Mouse (Mus musculus) left cerebral cortex, adult 9 months (tissue): ENCODE measurements around the gene Lrrc8b.

Experiments
- DNase-seq, 2 experiments: peaks; one replicate each; pipeline ENCODE4 v3.0.0; 2022; ENCODE audit warnings: low spot score in 2 of 2

The Lrrc8b gene

GRCm38 (mm10) chr5:105418851-105419250 is 3.3 kb downstream of the Lrrc8b start:
- DNase-seq = no peak

DNA sequence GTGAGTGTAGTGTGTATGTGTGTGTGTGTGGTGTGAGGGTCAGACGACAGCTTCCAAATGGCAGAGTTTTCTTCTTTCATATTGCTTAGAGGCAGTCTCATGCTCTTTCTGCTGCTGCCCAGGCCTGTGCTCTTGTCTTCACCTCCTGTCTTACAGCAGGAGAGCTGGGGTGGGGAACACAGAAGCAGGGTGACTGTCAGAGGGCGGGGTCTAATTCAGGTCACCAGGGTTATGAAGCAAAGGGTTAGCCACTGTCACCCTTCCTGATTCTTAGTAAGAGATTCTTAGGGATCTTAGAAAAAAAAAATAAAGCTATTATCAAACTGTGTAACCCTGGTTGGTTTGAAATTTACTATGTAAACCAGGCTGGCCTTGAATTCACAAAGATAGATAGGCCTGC is 10.0 kb downstream of the Lrrc8b start:
- no peak for DNase-seq

- no peak for DNase-seq
Observed at GRCm38 (mm10) chr5:105427326-105427725, 11.8 kb downstream of the Lrrc8b start.

GRCm38 (mm10) chr5:105428265-105428974 is 12.8 kb downstream of the Lrrc8b start:
- DNase-seq = no peak

DNA sequence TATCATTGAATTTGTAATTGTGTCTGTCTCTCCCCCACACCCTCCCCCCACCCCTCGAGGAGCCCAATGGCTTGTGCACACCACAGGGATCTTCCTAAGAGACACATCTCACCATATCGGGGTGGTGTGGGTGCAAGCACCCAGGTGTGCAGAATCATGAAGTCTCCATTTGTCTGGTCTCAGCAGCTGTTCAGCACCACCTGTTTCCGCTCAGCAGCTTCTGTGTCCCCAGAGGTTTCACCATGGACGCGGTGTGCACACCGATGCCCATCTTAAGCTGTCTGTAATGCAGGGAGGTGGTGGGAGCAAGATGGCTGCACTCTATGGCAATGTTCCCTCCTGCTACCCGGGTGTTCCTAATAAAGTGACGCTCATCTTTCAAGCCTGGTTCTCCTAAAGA is 14.6 kb downstream of the Lrrc8b start:
- DNase-seq = no peak

DNA sequence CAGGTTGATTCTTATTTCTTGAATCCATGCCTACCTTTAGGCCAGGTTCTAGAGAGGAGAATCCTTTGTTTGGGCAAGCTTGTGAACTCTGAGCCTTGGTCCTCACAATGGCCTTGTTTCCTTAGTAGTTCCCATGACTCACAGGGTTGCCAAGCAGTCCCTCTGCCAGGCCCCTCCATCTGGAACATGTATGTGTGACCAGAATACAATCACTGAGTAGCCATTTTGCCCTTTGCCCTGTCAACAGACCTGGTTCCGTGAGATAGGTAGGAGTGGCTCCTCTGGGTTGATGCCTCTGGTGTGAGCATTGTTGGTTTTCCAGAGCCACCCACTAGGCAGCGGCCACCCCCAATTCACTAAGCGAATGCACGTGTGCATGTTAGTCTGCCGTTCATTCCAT is 24.0 kb downstream of the Lrrc8b start:
- DNase-seq = no peak

DNA sequence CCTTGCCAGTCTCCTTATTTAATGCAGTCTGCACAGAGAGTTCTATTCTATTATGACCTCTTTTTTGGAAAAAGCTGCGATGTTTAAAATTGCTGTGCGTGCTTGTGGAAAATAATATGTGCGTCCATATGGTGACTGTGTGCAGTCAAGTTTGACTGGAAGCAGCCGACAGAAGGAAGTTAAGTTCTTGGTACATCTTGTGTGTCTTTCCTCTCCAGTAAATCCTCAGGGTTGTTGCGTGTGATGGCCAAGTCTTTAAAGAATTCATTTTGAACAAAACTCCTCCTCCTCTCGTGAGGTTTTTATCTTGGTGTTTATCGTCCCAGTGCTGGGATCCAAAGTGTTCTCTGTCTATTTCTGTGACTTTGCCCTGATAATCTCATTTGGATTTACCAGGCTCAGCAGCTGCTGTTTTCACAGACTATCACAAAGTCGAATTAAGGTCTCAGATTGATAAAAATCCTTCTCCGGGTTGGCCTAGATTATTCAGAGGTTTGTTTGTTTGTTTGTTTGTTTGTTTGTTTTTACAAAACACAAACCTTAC is 25.5 kb downstream of the Lrrc8b start:
- DNase-seq = no peak

DNA sequence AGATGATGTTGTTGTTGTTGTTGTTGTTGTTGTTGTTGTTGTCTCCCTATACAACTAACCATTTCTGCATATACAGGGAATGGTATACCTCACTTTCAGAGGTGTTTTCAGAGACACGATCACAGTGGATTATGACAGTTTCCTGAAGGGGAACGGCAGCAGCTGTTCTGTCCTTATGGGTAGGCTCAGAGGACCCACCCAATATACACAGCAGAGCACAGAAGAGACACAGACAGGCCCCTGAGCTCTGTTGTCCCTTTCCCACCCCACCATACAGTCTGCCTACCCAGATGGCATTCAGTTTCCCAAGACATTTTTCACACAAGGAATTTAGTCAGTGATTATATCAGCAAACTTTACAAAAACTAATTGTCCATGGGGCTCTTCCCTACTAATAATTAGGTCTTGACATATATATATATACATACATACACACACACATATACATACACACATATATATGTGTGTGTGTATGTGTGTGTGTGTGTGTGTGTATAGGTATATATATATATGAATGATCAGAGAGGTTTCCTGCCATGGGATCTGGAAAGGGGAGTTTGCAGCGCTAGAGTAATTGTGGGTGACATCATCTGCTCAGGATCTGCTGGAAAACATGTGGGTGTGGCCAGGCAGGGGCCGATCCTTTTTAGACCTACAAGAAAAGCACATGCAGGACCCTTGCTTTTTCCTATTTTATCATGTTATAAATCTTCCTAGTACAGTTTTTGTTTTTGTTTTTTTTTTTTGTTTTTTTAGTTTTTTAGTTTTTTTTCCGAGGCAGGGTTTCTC is 26.8 kb downstream of the Lrrc8b start:
- no peak for DNase-seq

GRCm38 (mm10) chr5:105443057-105443815 is 27.7 kb downstream of the Lrrc8b start:
- DNase-seq = no peak

GRCm38 (mm10) chr5:105445686-105446085 is 30.1 kb downstream of the Lrrc8b start:
- DNase-seq = no peak

DNA sequence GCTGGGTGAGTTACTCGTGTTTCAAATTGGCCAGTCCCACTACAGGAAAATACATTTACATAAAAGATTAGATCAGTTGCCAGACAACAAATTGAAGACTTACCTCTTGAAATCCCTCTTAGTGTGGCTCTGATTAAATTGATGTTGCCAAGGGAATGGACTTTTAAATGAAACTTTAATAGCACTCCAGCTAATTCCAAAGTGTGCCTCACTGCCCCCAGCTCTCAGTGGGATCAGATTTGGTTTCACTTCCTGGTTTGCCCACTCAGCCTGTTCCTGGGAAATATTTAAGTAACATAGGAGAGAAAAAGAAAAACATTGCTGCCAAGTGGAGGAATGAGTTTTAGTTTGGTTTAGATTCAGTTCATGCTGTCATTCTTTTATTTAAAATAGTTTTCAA is 38.5 kb downstream of the Lrrc8b start:
- DNase-seq = no peak

- no peak for DNase-seq
Observed at GRCm38 (mm10) chr5:105459077-105459476, 43.5 kb downstream of the Lrrc8b start.

GRCm38 (mm10) chr5:105460551-105460950 is 45.0 kb downstream of the Lrrc8b start:
- no peak for DNase-seq

- DNase-seq = no peak
Observed at GRCm38 (mm10) chr5:105461076-105461475, 45.5 kb downstream of the Lrrc8b start.

DNA sequence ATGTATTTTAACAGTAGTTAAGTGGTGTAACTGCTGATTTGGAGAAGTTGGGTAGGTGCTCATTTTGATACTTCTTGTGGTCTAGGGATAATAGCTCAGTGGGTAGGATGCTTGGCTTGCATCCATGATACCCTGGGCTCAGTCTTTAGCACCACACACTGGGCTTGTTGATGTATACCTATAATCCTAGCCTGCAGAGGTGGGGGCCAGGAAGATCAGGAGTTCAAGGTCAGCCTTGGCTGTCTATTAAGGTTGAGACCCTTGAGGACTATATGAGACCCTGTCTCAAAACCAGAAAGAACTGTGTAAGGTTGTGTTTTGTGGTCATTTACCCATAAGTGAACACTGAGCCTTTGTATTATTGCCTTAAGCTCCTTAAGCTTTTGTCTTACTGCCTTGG is 49.1 kb downstream of the Lrrc8b start:
- DNase-seq = no peak

DNA sequence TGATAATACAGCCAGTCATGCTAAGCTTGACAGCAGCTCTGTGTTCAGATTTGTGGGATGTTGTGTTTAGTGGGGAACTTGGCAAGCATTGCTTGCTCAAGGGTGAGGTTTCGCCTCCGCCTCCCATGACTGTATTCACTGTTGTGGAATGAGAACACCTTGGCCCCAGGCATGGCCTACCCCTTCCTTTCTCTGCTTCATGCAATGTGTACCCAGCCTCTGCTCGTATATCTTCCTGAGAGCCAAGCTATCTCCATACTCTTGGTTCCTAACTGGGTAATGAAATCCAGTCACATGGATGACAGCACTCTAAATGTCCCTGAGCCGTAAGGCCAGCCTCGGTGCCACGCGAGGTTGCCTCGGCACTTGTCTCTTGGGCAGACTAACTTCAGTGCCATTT is 50.0 kb downstream of the Lrrc8b start:
- no peak for DNase-seq

DNA sequence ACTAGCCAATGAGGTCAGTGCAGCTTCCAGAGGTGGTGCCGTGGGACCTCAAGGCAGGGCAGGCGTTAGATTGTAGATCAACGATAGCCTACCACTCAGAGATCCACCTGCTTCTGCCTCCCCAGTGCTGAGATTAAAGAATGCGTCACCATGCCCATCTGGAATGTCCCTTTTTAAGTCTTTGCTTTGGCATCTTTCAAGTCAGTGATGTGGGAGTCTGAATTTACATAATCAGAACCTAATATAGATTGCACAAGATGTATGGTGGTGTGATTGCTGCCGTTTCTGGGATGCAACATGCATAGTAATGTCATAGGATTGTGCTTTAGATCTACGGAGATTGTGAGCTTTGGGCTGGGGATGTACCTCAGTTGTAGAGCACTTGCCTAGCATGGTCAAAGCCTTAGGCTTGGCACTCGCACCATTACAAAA is 50.9 kb downstream of the Lrrc8b start:
- peak; percentile 59 to 81 for DNase-seq

GRCm38 (mm10) chr5:105467271-105467670 is 51.7 kb downstream of the Lrrc8b start:
- DNase-seq = peak; percentile 65 to 77

DNA sequence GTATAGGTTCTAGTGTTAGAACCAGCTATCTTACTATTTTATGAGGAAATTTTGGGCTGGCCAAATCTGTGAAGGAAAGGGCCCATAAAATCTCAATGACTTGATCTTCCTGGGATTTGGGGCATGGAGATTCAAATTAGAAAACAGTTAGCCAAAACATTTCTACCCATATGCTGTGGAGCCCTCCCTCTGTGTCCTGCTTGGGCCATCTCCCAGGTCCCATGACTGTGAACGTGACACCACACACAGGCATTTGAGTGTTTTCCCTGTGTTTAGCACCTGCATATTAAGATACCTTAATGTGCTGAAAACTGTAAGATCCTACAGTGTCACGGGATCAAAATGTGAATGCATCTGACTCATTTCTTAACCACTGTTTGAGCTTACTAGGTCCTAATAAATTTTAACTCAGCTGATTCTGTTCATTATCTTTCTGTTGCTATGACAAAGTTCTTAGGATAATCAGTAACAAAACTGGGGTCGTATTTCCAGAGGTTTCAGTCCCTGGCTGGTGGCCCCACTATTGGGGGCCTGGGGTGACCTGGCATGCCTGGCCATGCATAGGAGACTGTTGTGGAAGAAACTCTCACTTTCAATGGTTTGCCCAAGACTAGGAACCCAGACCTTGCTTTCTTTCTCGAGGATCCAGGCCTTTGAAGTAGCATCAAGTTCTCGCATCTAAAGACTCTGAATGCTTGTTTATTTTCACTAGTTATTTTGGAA is 57.6 kb downstream of the Lrrc8b start:
- DNase-seq = no peak

GRCm38 (mm10) chr5:105477527-105477926 is 62.0 kb downstream of the Lrrc8b start:
- DNase-seq = no peak

GRCm38 (mm10) chr5:105479673-105480072 is 64.1 kb downstream of the Lrrc8b start:
- no peak for DNase-seq

- no peak for DNase-seq
Observed at GRCm38 (mm10) chr5:105480561-105480960, 65.0 kb downstream of the Lrrc8b start.
